Mouse (Mus musculus): Measurements from ENCODE around the gene A130010J15Rik. TPM values are rescaled to one million over a fixed set of nuclear protein-coding genes. Genes with fewer than 3 reads are reported as not detected.

The A130010J15Rik gene
- polyA plus RNA-seq, 1 experiment from 2014 or later = 16.6 TPM

- Histone ChIP-seq H3K9ac (replicated peaks; ENCODE audit: low read depth, low read length) (no peak overlapping the region), H3K27me3 (ENCODE audit: control insufficient read depth, insufficient read depth, low read length) (no peaks in the 10 kb centered on the region), H3K4me2 (replicated peaks; ENCODE audit: low read depth, low read length) (no peak overlapping the region), H3K27ac (ENCODE audit: low read length) (no peak overlapping the region), H3K4me3 (ENCODE audit: low read depth, low read length) (no peak overlapping the region), H3K4me1 (ENCODE audit: control insufficient read depth, insufficient read depth, low read length) (no peaks in the 10 kb centered on the region), H3K36me3 (ENCODE audit: control insufficient read depth, insufficient read depth, low read length) (no peaks in the 10 kb centered on the region), H3K9me3 (ENCODE audit: control insufficient read depth, low read depth, low read length) (no peaks in the 10 kb centered on the region)
- no peak for ATAC-seq (ENCODE audit: insufficient number of reproducible peaks, insufficient read depth, low FRiP score, low read depth)
- WGBS = 83% methylated on average over 18 of the region's 18 CpGs
Measured at GRCm38 (mm10) chr1:193197494-193198205, 29.8 kb downstream of the A130010J15Rik start.

DNA sequence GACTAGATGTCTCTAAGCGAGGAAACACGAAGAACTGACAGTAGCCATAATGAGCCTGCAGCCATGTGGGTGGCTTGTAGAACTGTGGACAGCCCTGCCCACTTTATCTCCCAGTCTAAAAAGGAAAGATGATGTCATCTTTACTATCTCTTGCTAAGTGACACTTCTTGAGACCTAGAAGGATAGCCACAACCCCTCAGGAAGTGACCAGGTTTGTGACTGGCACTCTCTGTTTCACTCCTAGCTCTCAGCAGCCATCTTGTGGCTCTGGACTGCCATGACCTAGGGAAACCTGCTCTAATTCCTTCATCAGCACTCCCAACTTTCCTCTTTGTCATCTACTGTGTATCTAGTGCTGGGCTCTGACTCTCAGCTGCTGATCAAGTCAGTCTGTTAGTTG is 30.5 kb downstream of the A130010J15Rik start:
- no peaks in the 10 kb centered on the region for H3K4me1 ChIP-seq (ENCODE audit: control insufficient read depth, insufficient read depth, low read length)
- H3K27ac ChIP-seq (ENCODE audit: low read length) = no peak overlapping the region
- WGBS = 90% methylated on average over 2 of the region's 2 CpGs
- H3K9ac ChIP-seq (replicated peaks; ENCODE audit: low read depth, low read length) = no peak overlapping the region
- no peak overlapping the region for H3K4me3 ChIP-seq (ENCODE audit: low read depth, low read length)
- no peak for ATAC-seq (ENCODE audit: insufficient number of reproducible peaks, insufficient read depth, low FRiP score, low read depth)
- H3K9me3 ChIP-seq (ENCODE audit: control insufficient read depth, low read depth, low read length) = no peaks in the 10 kb centered on the region
- H3K4me2 ChIP-seq (replicated peaks; ENCODE audit: low read depth, low read length) = no peak overlapping the region
- no peaks in the 10 kb centered on the region for H3K27me3 ChIP-seq (ENCODE audit: control insufficient read depth, insufficient read depth, low read length)
- no peaks in the 10 kb centered on the region for H3K36me3 ChIP-seq (ENCODE audit: control insufficient read depth, insufficient read depth, low read length)

DNA sequence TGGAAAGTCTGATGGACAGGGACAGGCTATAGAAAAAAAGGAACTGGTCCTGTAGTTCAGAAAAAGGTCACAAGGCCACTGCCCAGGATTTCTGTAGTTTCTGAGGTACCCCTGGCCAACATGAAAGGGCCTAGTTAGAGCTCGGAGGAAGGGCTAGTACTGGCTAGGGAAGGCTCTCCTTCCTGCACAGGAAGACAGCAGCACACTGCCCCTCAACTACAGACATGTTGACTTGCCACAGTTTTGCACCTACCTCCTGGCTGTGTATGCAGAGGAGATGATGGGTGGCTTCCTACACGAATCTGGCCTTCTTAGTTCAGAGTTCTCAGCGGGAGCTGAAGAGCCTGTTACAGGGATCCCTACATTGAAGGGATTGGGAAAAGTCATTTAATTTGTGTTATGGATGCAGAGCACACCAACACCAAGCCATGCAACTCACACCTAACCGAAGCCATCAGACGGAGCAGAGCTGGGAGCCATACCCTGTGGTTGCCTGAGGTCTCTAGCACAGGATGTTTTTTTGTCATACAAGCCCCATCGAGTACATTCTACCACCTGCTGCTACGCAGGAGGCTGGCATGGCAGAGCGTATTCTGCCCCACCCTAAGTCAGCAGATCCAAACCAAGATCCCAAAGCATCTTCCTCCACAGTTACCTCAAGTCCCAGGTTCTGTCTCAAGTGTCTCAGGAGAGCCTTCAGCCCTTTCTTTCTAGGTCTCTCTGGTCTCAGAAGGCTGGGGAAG is 33.0 kb downstream of the A130010J15Rik start:
- no peak overlapping the region for H3K27ac ChIP-seq (ENCODE audit: low read length)

DNA sequence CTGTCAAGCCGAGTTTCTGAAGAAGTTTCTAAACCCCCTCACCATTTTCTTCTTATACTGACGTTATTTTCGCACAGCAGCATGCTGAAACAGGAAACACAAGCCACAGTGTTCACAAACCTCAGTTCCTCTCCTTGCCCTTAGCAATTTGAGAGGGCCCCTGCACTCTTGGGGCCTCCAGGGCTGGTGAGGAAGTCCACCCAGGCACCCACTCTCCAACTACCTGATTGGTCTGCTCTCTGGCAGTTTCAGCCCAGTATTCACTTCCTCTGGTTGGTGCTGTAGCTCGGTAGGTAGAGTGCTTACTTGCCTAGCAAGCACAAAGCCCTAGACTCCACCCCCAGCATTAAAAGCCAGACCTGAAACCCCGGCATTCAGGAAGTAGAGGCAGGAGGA is 33.5 kb downstream of the A130010J15Rik start, which contains the start of gene Traf3ip3:
Gene Traf3ip3, minus strand, starts transcription at position 321 of the 396 bp plus-strand sequence.
- no peak within 1 kb of the TSS for H3K27ac ChIP-seq (ENCODE audit: low read length)
- ATAC-seq (ENCODE audit: insufficient number of reproducible peaks, insufficient read depth, low FRiP score, low read depth) = no peak

More for the DNA sequence above, 33.0 kb downstream of the A130010J15Rik start:
- WGBS = 84% methylated on average over 8 of the region's 8 CpGs
- H3K4me2 ChIP-seq (replicated peaks; ENCODE audit: low read depth, low read length) = no peak overlapping the region
- no peak overlapping the region for H3K9ac ChIP-seq (replicated peaks; ENCODE audit: low read depth, low read length)
- no peaks in the 10 kb centered on the region for H3K4me1 ChIP-seq (ENCODE audit: control insufficient read depth, insufficient read depth, low read length)
- no peak overlapping the region for H3K4me3 ChIP-seq (ENCODE audit: low read depth, low read length)
- no peaks in the 10 kb centered on the region for H3K36me3 ChIP-seq (ENCODE audit: control insufficient read depth, insufficient read depth, low read length)
- no peaks in the 10 kb centered on the region for H3K27me3 ChIP-seq (ENCODE audit: control insufficient read depth, insufficient read depth, low read length)
- ATAC-seq (ENCODE audit: insufficient number of reproducible peaks, insufficient read depth, low FRiP score, low read depth) = no peak
- H3K9me3 ChIP-seq (ENCODE audit: control insufficient read depth, low read depth, low read length) = no peaks in the 10 kb centered on the region

DNA sequence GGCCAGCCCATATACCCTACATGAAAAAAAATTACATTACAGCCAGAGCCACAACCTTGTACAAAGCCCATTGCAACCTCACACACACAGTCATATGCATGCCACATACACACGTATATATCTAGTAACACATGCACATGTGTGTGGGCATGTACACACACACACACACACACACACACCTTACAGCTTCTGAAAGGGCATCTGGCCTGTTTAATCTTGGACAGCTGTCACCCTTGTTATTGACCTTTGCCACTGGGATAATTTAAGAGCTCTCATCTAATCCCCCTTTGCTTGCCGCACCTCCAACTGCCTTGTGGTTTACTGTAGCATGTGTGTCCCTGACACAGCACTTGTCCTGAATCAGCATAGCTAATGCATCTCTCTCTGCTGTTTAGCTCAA is 36.0 kb downstream of the A130010J15Rik start:
- no peaks in the 10 kb centered on the region for H3K27me3 ChIP-seq (ENCODE audit: control insufficient read depth, insufficient read depth, low read length)
- 39% methylated on average over 2 of the region's 2 CpGs for WGBS
- ATAC-seq (ENCODE audit: insufficient number of reproducible peaks, insufficient read depth, low FRiP score, low read depth) = no peak

More for the DNA sequence above, 33.5 kb downstream of the A130010J15Rik start, which contains the start of gene Traf3ip3:
- H3K9me3 ChIP-seq (ENCODE audit: control insufficient read depth, low read depth, low read length) = no peaks in the 10 kb centered on the region
- 54% methylated on average over 5 of the region's 5 CpGs for WGBS
- H3K9ac ChIP-seq (replicated peaks; ENCODE audit: low read depth, low read length) = no peak within 1 kb of the TSS
- H3K4me1 ChIP-seq (ENCODE audit: control insufficient read depth, insufficient read depth, low read length) = no peaks in the 10 kb centered on the region
- H3K36me3 ChIP-seq (ENCODE audit: control insufficient read depth, insufficient read depth, low read length) = no peaks in the 10 kb centered on the region
- no peaks in the 10 kb centered on the region for H3K27me3 ChIP-seq (ENCODE audit: control insufficient read depth, insufficient read depth, low read length)
- H3K4me2 ChIP-seq (replicated peaks; ENCODE audit: low read depth, low read length) = no peak within 1 kb of the TSS
- no peak within 1 kb of the TSS for H3K4me3 ChIP-seq (ENCODE audit: low read depth, low read length)

GRCm38 (mm10) chr1:193205431-193205830 is 37.6 kb downstream of the A130010J15Rik start:
- no peak overlapping the region for H3K4me3 ChIP-seq (ENCODE audit: low read depth, low read length)
- no peaks in the 10 kb centered on the region for H3K27me3 ChIP-seq (ENCODE audit: control insufficient read depth, insufficient read depth, low read length)
- H3K9ac ChIP-seq (replicated peaks; ENCODE audit: low read depth, low read length) = no peak overlapping the region
- H3K9me3 ChIP-seq (ENCODE audit: control insufficient read depth, low read depth, low read length) = no peaks in the 10 kb centered on the region
- 71% methylated on average over 2 of the region's 2 CpGs for WGBS
- H3K27ac ChIP-seq (ENCODE audit: low read length) = no peak overlapping the region
- no peaks in the 10 kb centered on the region for H3K36me3 ChIP-seq (ENCODE audit: control insufficient read depth, insufficient read depth, low read length)
- no peak for ATAC-seq (ENCODE audit: insufficient number of reproducible peaks, insufficient read depth, low FRiP score, low read depth)
- no peak overlapping the region for H3K4me2 ChIP-seq (replicated peaks; ENCODE audit: low read depth, low read length)
- no peaks in the 10 kb centered on the region for H3K4me1 ChIP-seq (ENCODE audit: control insufficient read depth, insufficient read depth, low read length)

More for the DNA sequence above, 36.0 kb downstream of the A130010J15Rik start:
- Histone ChIP-seq H3K4me3 (ENCODE audit: low read depth, low read length) (no peak overlapping the region), H3K36me3 (ENCODE audit: control insufficient read depth, insufficient read depth, low read length) (no peaks in the 10 kb centered on the region), H3K4me2 (replicated peaks; ENCODE audit: low read depth, low read length) (no peak overlapping the region), H3K4me1 (ENCODE audit: control insufficient read depth, insufficient read depth, low read length) (no peaks in the 10 kb centered on the region), H3K9ac (replicated peaks; ENCODE audit: low read depth, low read length) (no peak overlapping the region), H3K9me3 (ENCODE audit: control insufficient read depth, low read depth, low read length) (no peaks in the 10 kb centered on the region), H3K27ac (ENCODE audit: low read length) (no peak overlapping the region)

DNA sequence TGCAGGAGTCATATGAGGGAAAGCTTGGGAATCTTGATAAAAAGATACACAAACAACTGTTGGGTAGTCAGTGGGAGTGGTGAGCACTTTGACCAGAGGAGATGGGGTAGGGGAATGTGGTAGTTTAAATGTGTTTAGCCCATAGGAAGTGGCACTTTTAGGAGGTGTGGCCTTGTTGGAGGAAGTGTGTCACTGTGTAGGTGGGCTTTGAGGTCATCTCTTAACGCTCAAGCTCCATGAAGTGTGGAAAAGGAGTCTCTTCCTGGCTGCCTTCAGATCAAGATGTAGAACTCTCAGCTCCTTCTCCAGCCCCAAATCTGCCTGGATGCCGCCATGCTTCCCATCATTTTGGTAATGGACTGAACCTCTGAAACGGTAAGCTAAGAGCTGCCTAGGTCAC is 39.7 kb downstream of the A130010J15Rik start, which contains the start of gene Lamb3:
Gene Lamb3, plus strand, starts transcription at position 197 of the 400 bp plus-strand sequence.
- Histone ChIP-seq H3K27ac (ENCODE audit: low read length) (no peak within 1 kb of the TSS), H3K4me3 (ENCODE audit: low read depth, low read length) (no peak within 1 kb of the TSS), H3K9ac (replicated peaks; ENCODE audit: low read depth, low read length) (no peak within 1 kb of the TSS), H3K4me2 (replicated peaks; ENCODE audit: low read depth, low read length) (no peak within 1 kb of the TSS), H3K36me3 (ENCODE audit: control insufficient read depth, insufficient read depth, low read length) (no peaks in the 10 kb centered on the region), H3K27me3 (ENCODE audit: control insufficient read depth, insufficient read depth, low read length) (no peaks in the 10 kb centered on the region), H3K4me1 (ENCODE audit: control insufficient read depth, insufficient read depth, low read length) (no peaks in the 10 kb centered on the region), H3K9me3 (ENCODE audit: control insufficient read depth, low read depth, low read length) (no peaks in the 10 kb centered on the region)
- 88% methylated on average over 3 of the region's 3 CpGs for WGBS
- ATAC-seq (ENCODE audit: insufficient number of reproducible peaks, insufficient read depth, low FRiP score, low read depth) = no peak

DNA sequence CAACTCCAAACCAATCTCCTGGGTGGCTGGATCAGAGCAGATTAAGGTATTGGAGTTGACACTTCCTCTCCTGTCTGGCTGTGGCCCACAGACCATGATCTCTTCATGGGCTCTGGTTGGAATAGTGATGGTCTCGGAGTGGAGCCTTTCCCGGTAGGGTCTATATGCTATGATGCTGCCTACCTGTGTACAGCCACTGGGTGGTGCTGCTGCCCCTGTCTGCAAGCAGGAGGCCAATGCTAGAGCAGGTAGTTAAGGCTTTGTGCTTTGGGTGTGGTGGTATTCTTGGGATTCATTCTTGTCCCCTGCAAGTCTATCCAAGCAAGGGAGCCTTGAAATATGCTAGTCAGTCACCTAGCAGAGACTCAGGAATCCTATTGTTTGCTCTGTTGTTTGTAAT is 40.3 kb downstream of the A130010J15Rik start:
- ATAC-seq (ENCODE audit: insufficient number of reproducible peaks, insufficient read depth, low FRiP score, low read depth) = no peak
- no peaks in the 10 kb centered on the region for H3K4me1 ChIP-seq (ENCODE audit: control insufficient read depth, insufficient read depth, low read length)
- no peaks in the 10 kb centered on the region for H3K36me3 ChIP-seq (ENCODE audit: control insufficient read depth, insufficient read depth, low read length)
- H3K4me3 ChIP-seq (ENCODE audit: low read depth, low read length) = no peak overlapping the region
- H3K27ac ChIP-seq (ENCODE audit: low read length) = no peak overlapping the region
- 22% methylated on average over 2 of the region's 2 CpGs for WGBS
- H3K9ac ChIP-seq (replicated peaks; ENCODE audit: low read depth, low read length) = no peak overlapping the region
- no peaks in the 10 kb centered on the region for H3K27me3 ChIP-seq (ENCODE audit: control insufficient read depth, insufficient read depth, low read length)
- H3K9me3 ChIP-seq (ENCODE audit: control insufficient read depth, low read depth, low read length) = no peaks in the 10 kb centered on the region
- no peak overlapping the region for H3K4me2 ChIP-seq (replicated peaks; ENCODE audit: low read depth, low read length)

All from stomach, embryonic 14.5 days (tissue).